Mouse (Mus musculus) kidney, adult 2 months (tissue): ENCODE results near the gene Rtn2. TPM values are rescaled to one million over a fixed set of nuclear protein-coding genes. Genes with fewer than 3 reads are reported as not detected.

ENCODE experiments used
- DNase-seq: peaks from one replicate; pipeline ENCODE4 v3.0.0; 2021
- H3K27ac ChIP-seq: fragments of 200-500 bp; 2 replicates; pipeline ENCODE4 v1.5.1; 2012; ENCODE audit warnings: low read depth, low read length, control low read depth, inconsistent platforms; ENCODE audit not compliant: insufficient read depth
- H3K27me3 ChIP-seq: fragments of 200-500 bp; replicated peaks from 2 replicates; pipeline ENCODE4 v1.6.1; 2012; ENCODE audit warnings: mild to moderate bottlenecking, moderate library complexity, low read length, inconsistent platforms; ENCODE audit not compliant: control insufficient read depth, insufficient read depth
- H3K36me3 ChIP-seq: fragments of 200-500 bp; 2 replicates; pipeline ENCODE4 v1.6.1; 2012; ENCODE audit warnings: mild to moderate bottlenecking, moderate library complexity, low read length, inconsistent platforms; ENCODE audit not compliant: control insufficient read depth, insufficient read depth
- H3K4me1 ChIP-seq: fragments of 200-500 bp; 2 replicates; pipeline ENCODE4 v1.6.1; 2011; ENCODE audit warnings: low read length; ENCODE audit not compliant: control insufficient read depth, insufficient read depth
- H3K4me3 ChIP-seq: fragments of 200-500 bp; 2 replicates; pipeline ENCODE4 v1.5.1; 2011; ENCODE audit warnings: mild to moderate bottlenecking, low read depth, low read length, control low read depth; ENCODE audit not compliant: insufficient read depth
- CTCF ChIP-seq: fragments of 200-500 bp; conservative IDR thresholded peaks from 2 replicates; pipeline ENCODE4 v1.5.1; 2011; ENCODE audit warnings: low read depth, mild to moderate bottlenecking, control low read depth, low read length, moderate library complexity, mixed read lengths; ENCODE audit not compliant: insufficient read depth, insufficient read length
- POLR2A ChIP-seq: fragments of 200-500 bp; IDR thresholded peaks from one replicate; pipeline ENCODE4 v1.6.1; 2011; ENCODE audit warnings: low read depth, low read length, control low read depth
- WGBS: fragments of 180-500 bp; shearing (Covaris S2); methylation state at CpG from one replicate; pipeline ENCODE4 v1.1.7; 2018; 5-methylcytosine and 5-hydroxymethylcytosine counted together
- polyA plus RNA-seq: library from polyadenylated mRNA; depleted of rRNA; stranded (reverse); fragments of >200 nt; gene quantifications from 2 replicates; pipeline ENCODE4 v1.2.3, GENCODE M21; 2012

Rtn2 gene
- polyA plus RNA-seq, 1 experiment: 19.1 TPM

DNA sequence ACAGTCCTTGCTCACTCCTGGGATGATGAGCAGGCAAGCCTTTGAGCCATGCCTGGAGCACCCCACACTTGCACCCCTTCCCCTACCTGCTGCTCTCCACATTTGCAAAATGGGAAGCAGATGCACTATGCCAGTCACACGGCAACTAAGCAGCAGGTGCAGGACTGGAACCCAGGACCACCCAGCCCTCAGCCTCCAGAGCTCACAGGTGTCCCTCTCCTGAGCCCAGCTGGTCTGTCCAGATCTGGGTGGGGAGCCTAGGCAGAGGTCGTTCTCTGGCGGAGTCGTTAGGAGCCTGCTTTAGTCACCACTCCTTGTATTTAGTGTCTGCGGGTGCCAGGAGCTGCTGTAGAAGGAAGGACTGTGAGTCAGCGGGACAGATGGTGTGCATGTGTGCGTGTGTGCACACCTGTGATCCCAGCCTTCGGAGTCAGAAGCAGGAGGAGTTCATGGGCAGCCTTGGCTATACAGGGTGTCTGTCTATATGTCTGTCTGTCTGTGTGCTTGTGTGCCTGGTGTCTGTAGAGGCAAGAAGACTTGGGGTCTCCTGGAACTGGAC, 41.4 kb upstream of the Rtn2 start:
- WGBS: 87% methylated on average over 8 of the region's 8 CpGs
- Histone ChIP-seq H3K36me3 (no peaks in the 10 kb centered on the region), H3K4me3 (no peak overlapping the region), H3K27ac (no peak overlapping the region), H3K27me3 (no peaks in the 10 kb centered on the region), H3K4me1 (peaks cover 3% of the 10 kb centered on the region; the same call in 1 of the 2 replicates)
- TF ChIP-seq CTCF (no peak), POLR2A (no peak)
- no peak for DNase-seq

DNA sequence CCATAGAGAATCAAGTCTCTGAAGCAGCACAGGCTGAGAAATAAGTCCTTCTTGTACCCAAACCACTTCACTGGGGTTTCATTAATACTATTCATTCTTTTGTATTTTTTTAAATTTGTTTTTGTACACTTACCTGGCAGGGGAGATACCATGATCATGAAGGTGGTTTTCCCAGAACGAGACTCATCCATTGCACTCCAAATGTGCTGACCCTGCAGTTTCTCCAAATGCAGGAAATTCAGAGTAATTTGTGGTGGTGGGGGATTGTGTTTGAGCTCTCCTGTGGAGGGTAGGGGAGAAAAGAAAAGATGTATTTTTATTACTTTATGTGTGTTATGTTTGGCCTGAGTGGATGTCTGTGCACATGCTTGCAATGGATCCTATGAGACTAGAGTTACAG, 40.4 kb upstream of the Rtn2 start:
- WGBS: 58% methylated on average over 1 of the region's 1 CpGs
- no peak overlapping the region for H3K4me3 ChIP-seq
- H3K36me3 ChIP-seq: no peaks in the 10 kb centered on the region
- no peak overlapping the region for H3K27ac ChIP-seq
- no peak for DNase-seq
- peaks cover 3% of the 10 kb centered on the region; the same call in 1 of the 2 replicates for H3K4me1 ChIP-seq
- no peak for TF ChIP-seq CTCF
- no peak for TF ChIP-seq POLR2A
- no peaks in the 10 kb centered on the region for H3K27me3 ChIP-seq

GRCm38 (mm10) chr7:19243858-19244257, 38.6 kb upstream of the Rtn2 start:
- 52% methylated on average over 5 of the region's 5 CpGs for WGBS
- no peak overlapping the region for H3K4me3 ChIP-seq
- peaks cover 3% of the 10 kb centered on the region; the same call in 1 of the 2 replicates for H3K4me1 ChIP-seq
- no peak for TF ChIP-seq POLR2A
- no peak for TF ChIP-seq CTCF
- H3K36me3 ChIP-seq: no peaks in the 10 kb centered on the region
- no peak overlapping the region for H3K27ac ChIP-seq
- H3K27me3 ChIP-seq: no peaks in the 10 kb centered on the region
- no peak for DNase-seq

- 77% methylated on average over 3 of the region's 3 CpGs for WGBS
- no peak for DNase-seq
- Histone ChIP-seq H3K4me1 (no peaks in the 10 kb centered on the region), H3K36me3 (no peaks in the 10 kb centered on the region), H3K27me3 (no peaks in the 10 kb centered on the region), H3K27ac (no peak overlapping the region), H3K4me3 (no peak overlapping the region)
- no peak for TF ChIP-seq CTCF
- no peak for TF ChIP-seq POLR2A
Observed at GRCm38 (mm10) chr7:19245083-19245482, 37.3 kb upstream of the Rtn2 start.

DNA sequence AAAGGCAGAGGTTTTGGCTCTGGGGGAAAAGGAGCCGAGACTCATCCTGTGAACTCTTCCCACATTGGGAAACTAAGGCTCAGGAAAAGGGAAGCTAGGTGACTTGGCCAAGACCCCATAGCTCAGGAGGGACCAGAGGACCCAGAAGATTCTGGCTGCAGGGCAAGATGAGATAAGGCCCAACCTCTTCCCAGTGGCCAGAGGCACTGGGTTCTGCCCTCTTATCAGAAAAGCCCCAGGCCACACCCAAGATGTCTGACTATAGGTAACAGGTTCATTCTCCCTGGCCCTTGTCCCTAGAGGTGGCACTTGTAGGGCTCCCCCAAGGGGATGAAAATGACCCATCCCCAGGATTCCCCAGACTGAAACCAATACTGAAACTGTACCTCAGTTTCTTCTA, 35.6 kb upstream of the Rtn2 start:
- no peak for TF ChIP-seq POLR2A
- no peak for TF ChIP-seq CTCF
- Histone ChIP-seq H3K4me3 (no peak overlapping the region), H3K27ac (no peak overlapping the region), H3K4me1 (no peaks in the 10 kb centered on the region), H3K27me3 (no peaks in the 10 kb centered on the region), H3K36me3 (no peaks in the 10 kb centered on the region)
- DNase-seq: no peak
- WGBS: 97% methylated on average over 1 of the region's 1 CpGs

GRCm38 (mm10) chr7:19247511-19247910, 34.9 kb upstream of the Rtn2 start:
- Histone ChIP-seq H3K27ac (no peak overlapping the region), H3K4me3 (no peak overlapping the region), H3K4me1 (no peaks in the 10 kb centered on the region), H3K27me3 (no peaks in the 10 kb centered on the region), H3K36me3 (no peaks in the 10 kb centered on the region)
- DNase-seq: no peak
- WGBS: 72% methylated on average over 2 of the region's 2 CpGs
- TF ChIP-seq CTCF (no peak), POLR2A (no peak)

DNA sequence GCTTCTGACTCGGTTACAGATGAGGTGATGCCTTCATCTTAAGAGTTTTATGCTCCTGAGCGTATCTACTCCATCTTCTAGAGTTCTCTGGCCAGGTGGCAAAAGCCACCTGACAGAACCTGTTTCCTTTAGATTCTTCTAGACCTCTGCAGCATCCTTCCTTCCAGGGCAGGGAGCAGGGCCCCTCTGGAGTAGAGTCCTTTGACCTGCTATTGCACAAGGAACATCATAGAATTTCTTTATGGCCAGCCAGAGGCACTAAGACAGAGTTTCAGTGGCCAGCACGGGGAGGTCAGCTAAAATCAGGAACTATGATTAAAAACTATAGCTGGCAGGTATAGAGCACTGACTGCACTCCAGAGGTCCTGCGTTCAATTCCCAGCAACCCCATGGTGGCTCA, 30.3 kb upstream of the Rtn2 start:
- Histone ChIP-seq H3K4me1 (no peaks in the 10 kb centered on the region), H3K27ac (no peak overlapping the region), H3K27me3 (no peaks in the 10 kb centered on the region), H3K4me3 (no peak overlapping the region), H3K36me3 (no peaks in the 10 kb centered on the region)
- DNase-seq: no peak
- no peak for TF ChIP-seq POLR2A
- no peak for TF ChIP-seq CTCF
- 88% methylated on average over 4 of the region's 4 CpGs for WGBS

DNA sequence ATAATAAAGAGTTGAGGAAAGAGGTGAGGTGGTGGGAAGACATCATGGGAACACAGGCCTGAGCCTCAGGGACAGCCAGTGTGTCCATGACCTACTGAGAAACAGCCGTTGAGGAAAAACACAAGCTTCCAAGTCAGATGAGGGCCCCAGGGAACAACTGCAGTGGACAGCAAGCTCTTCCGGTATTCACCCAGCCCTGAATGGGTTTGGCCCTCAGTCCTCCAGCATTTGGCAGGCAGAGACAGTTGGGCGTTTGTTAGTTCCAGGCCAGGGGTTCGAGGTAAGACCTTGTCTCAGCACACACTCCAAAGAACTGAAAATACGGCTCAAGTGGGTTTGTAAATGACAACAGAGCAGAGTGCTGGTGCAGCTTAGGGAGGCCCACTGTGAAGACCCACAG, 29.0 kb upstream of the Rtn2 start:
- WGBS: 49% methylated on average over 5 of the region's 5 CpGs
- DNase-seq: no peak
- H3K27me3 ChIP-seq: no peaks in the 10 kb centered on the region

More for the DNA sequence above, 29.0 kb upstream of the Rtn2 start:
- Histone ChIP-seq H3K27ac (no peak overlapping the region), H3K4me3 (no peak overlapping the region), H3K36me3 (no peaks in the 10 kb centered on the region), H3K4me1 (0 out of 2 replicates have a peak, but pooled peaks cover 4% of the 10 kb centered on the region)
- TF ChIP-seq CTCF: no peak
- TF ChIP-seq POLR2A: no peak
